Mouse (Mus musculus): ENCODE measurements at regions not wholly inside any gene's neighbourhood (a gene's known extent, or its start where the extent isn't known, plus 50 kb on each side); places are given as distances from the start of the nearest gene placed in this dataset.
"Not testable (repeated sequence)": the region's sequence is repeated elsewhere in the genome, so short reads cannot be mapped to it uniquely, and the experiment has no call there.

DNA sequence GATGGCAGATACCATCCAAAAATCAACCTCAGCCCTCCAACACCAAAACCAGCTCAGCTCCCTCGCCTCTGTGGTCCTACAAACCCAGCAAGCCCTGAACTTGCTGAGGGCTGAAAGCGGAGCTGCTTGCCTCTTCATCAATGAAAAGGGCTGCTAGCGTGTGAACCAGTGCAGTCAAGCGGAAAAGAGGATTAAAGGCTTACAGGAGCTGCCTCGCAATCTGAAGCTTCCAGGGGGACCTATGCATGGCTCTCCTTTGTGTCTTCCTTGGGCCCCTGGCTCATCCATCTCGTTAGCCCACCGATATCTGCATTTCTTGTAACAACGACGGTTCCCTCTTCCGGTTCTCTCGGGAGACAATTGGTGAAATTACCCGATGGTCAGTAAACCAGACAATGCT lies 107.3 kb upstream of the Ipo5 start:
- no peak overlapping the region for H3K27ac ChIP-seq (replicated peaks; ENCODE audit: low read depth, low read length)
- no peak overlapping the region for H3K4me3 ChIP-seq (ENCODE audit: low read depth, low read length)
- H3K4me2 ChIP-seq (ENCODE audit: low read depth, low read length): peak overlapping the region; percentile 6
- no peaks in the 10 kb centered on the region for H3K27me3 ChIP-seq (ENCODE audit: control insufficient read depth, insufficient read depth, low read length)
- H3K9me3 ChIP-seq (replicated peaks; ENCODE audit: control insufficient read depth, low read length): no peaks in the 10 kb centered on the region
- peak; percentile 36; the same call in 1 of the 2 replicates for ATAC-seq (replicated peaks; ENCODE audit: insufficient number of reproducible peaks, low FRiP score, low TSS enrichment, low read depth)
- DNase-seq (ENCODE audit: low spot score): peak; percentile 73
- no peaks in the 10 kb centered on the region for H3K4me1 ChIP-seq (ENCODE audit: control insufficient read depth, insufficient read depth, low read length)
- H3K9ac ChIP-seq (replicated peaks; ENCODE audit: low read length): no peak overlapping the region
- WGBS: 5% methylated on average over 12 of the region's 12 CpGs
- H3K36me3 ChIP-seq (replicated peaks; ENCODE audit: control insufficient read depth, insufficient read depth, low read depth, low read length): no peaks in the 10 kb centered on the region

DNA sequence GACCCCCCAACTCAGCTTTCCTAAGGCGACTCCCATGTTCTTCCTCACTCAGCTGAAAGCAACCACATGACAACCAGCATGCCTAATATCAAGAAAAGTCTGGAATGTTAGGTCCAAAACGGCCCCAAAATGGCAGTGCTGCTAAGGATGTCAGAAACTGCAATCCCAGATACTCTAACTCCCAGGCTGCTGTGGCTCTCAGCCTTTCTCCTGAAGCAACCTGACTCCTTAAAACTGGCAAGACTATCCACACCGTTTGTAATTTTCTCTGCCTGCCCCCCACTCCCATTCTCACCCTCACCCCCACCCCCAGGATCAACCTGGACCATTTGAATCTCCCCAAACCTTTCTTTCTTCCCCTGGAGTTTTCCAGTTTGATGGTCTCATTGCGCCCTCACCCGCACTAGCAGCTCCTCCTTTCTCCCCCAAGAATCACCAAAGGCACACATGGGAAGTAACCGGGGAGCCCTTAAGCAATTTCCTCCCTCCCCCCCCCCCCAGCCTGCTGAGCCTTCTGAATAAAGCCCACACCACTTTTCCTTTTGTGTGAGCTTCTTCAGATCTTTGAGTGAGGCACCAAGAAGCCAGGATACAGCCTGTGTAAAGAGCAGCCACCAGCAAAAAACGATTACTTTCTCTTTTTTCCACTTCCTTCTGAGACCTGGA lies 106.7 kb upstream of the Ipo5 start:
- H3K4me2 ChIP-seq (ENCODE audit: low read depth, low read length): no peak overlapping the region; the same call in 1 of the 2 replicates
- H3K4me1 ChIP-seq (ENCODE audit: control insufficient read depth, insufficient read depth, low read length): no peaks in the 10 kb centered on the region
- H3K4me3 ChIP-seq (ENCODE audit: low read depth, low read length): no peak overlapping the region
- ATAC-seq (replicated peaks; ENCODE audit: insufficient number of reproducible peaks, low FRiP score, low TSS enrichment, low read depth): no peak
- peak; percentile 19 for DNase-seq (ENCODE audit: low spot score)
- H3K27ac ChIP-seq (replicated peaks; ENCODE audit: low read depth, low read length): no peak overlapping the region
- 14% methylated on average over 7 of the region's 7 CpGs for WGBS
- H3K9ac ChIP-seq (replicated peaks; ENCODE audit: low read length): no peak overlapping the region
- H3K9me3 ChIP-seq (replicated peaks; ENCODE audit: control insufficient read depth, low read length): no peaks in the 10 kb centered on the region
- no peaks in the 10 kb centered on the region for H3K27me3 ChIP-seq (ENCODE audit: control insufficient read depth, insufficient read depth, low read length)
- no peaks in the 10 kb centered on the region for H3K36me3 ChIP-seq (replicated peaks; ENCODE audit: control insufficient read depth, insufficient read depth, low read depth, low read length)

DNA sequence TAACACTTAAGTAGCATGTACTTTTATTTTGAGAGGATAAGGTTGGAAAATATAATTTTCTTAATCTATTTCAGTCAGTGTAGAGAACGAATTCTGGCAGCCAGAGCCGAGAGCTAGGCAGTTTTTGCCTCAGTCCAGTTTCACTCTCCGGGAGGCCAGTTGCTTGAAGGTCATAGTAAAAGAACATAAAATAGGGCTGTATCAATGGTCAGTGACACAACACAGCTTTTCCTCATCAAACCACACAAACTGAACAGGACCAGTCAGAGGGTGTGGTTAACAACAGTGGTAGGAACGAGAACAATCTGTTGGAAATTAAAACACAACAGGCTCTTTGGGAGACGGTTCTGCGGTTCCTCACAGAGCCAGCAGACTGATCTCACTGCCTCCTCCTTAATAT lies 105.9 kb upstream of the Ipo5 start:
- Histone ChIP-seq H3K36me3 (replicated peaks; ENCODE audit: control insufficient read depth, insufficient read depth, low read depth, low read length) (no peaks in the 10 kb centered on the region), H3K9me3 (replicated peaks; ENCODE audit: control insufficient read depth, low read length) (no peaks in the 10 kb centered on the region), H3K4me3 (ENCODE audit: low read depth, low read length) (no peak overlapping the region), H3K27ac (replicated peaks; ENCODE audit: low read depth, low read length) (no peak overlapping the region), H3K4me1 (ENCODE audit: control insufficient read depth, insufficient read depth, low read length) (no peaks in the 10 kb centered on the region), H3K4me2 (ENCODE audit: low read depth, low read length) (no peak overlapping the region), H3K9ac (replicated peaks; ENCODE audit: low read length) (no peak overlapping the region), H3K27me3 (ENCODE audit: control insufficient read depth, insufficient read depth, low read length) (no peaks in the 10 kb centered on the region)
- DNase-seq (ENCODE audit: low spot score) (no peak), ATAC-seq (replicated peaks; ENCODE audit: insufficient number of reproducible peaks, low FRiP score, low TSS enrichment, low read depth) (no peak)
- WGBS: 53% methylated on average over 6 of the region's 6 CpGs

DNA sequence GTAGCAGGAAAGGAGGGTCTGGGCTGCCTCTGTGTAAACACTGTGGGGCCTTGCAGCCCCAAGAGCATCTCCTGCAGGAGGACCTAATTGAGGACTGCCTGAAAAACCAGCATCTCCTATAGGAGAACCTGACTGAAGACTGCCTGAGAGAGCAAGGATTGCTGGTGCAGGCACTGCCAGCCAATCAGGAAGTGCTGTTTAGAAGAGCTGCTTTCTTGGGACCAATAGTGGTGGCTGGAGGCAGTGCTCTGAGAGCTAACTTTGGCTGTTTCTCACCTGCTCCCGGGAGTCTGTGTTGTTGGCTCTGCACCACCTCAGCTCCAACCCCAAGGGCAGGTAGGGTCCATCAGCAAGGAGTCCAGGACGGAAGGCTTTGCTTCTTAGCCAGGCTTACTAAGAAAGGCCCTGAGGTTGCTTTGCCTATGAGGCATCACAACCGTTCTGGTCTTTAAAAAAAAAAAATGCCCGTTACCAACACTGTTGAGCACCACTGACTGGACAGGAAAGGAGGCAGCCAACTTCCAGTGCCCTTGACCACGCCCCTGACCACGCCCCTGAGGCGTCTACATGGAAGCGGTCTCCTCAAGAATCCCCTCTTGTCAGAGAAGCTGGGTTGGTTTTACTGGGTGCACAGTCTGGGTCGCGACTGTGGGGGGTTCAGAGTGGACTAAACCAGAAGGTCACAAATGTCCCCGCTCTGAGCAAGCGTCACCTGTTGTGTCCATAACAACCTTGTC lies 105.0 kb upstream of the Ipo5 start:
- ATAC-seq (replicated peaks; ENCODE audit: insufficient number of reproducible peaks, low FRiP score, low TSS enrichment, low read depth) (0 out of 2 replicates have a peak, but pooled peaks have one; percentile 24), DNase-seq (ENCODE audit: low spot score) (peak; percentile 6)
- not testable (repeated sequence) for H3K4me1 ChIP-seq (ENCODE audit: control insufficient read depth, insufficient read depth, low read length); H3K36me3 ChIP-seq (replicated peaks; ENCODE audit: control insufficient read depth, insufficient read depth, low read depth, low read length); H3K9me3 ChIP-seq (replicated peaks; ENCODE audit: control insufficient read depth, low read length); H3K27ac ChIP-seq (replicated peaks; ENCODE audit: low read depth, low read length); H3K27me3 ChIP-seq (ENCODE audit: control insufficient read depth, insufficient read depth, low read length); H3K9ac ChIP-seq (replicated peaks; ENCODE audit: low read length); H3K4me3 ChIP-seq (ENCODE audit: low read depth, low read length); H3K4me2 ChIP-seq (ENCODE audit: low read depth, low read length)
- 48% methylated on average over 12 of the region's 12 CpGs for WGBS

DNA sequence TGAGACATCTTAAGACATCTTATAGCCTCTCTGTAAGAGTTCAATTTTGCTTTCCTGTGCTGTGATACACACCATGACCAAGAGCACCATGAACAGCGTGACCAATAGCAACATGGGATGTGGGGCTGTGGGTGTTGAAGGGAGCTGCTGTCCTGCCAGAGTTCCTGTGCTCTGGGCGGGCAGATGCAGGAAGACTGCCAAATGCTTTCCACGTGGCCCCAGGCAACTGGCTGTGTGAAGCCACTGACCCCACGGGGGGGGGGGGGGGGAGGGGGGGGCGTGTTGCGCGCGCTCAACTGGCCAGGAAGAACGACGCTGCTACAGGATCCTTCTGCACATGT lies 104.5 kb upstream of the Ipo5 start:
- WGBS: 49% methylated on average over 2 of the region's 10 CpGs
- H3K4me3 ChIP-seq (ENCODE audit: low read depth, low read length): no peak overlapping the region
- H3K27me3 ChIP-seq (ENCODE audit: control insufficient read depth, insufficient read depth, low read length): no peaks in the 10 kb centered on the region
- ATAC-seq (replicated peaks; ENCODE audit: insufficient number of reproducible peaks, low FRiP score, low TSS enrichment, low read depth): peak; percentile 60; the same call in 1 of the 2 replicates
- H3K4me1 ChIP-seq (ENCODE audit: control insufficient read depth, insufficient read depth, low read length): no peaks in the 10 kb centered on the region
- DNase-seq (ENCODE audit: low spot score): no peak
- no peak overlapping the region for H3K27ac ChIP-seq (replicated peaks; ENCODE audit: low read depth, low read length)
- H3K9ac ChIP-seq (replicated peaks; ENCODE audit: low read length): no peak overlapping the region
- H3K4me2 ChIP-seq (ENCODE audit: low read depth, low read length): no peak overlapping the region
- H3K9me3 ChIP-seq (replicated peaks; ENCODE audit: control insufficient read depth, low read length): no peaks in the 10 kb centered on the region
- H3K36me3 ChIP-seq (replicated peaks; ENCODE audit: control insufficient read depth, insufficient read depth, low read depth, low read length): no peaks in the 10 kb centered on the region

DNA sequence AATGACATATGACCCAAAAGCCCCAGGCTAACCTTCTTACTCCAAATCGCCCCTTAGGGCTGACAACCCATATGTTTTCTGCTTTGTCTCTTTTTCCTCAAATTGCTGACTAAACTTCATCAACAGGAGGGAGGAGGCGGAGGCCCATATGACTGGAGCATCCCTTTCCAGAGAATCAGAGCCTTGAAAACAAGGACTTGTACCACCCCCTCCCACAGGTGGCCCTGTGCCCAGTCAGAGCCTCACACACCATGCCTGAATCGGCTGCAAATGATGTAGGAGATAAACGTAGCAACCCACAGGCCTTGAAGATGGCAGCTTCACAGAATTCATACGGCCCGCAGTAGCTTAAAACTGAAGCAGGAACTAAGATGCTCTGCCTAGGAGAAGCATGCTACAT lies 101.7 kb upstream of the Ipo5 start:
- Histone ChIP-seq H3K4me2 (ENCODE audit: low read depth, low read length) (no peak overlapping the region), H3K9ac (replicated peaks; ENCODE audit: low read length) (no peak overlapping the region), H3K36me3 (replicated peaks; ENCODE audit: control insufficient read depth, insufficient read depth, low read depth, low read length) (no peaks in the 10 kb centered on the region), H3K4me1 (ENCODE audit: control insufficient read depth, insufficient read depth, low read length) (no peaks in the 10 kb centered on the region), H3K9me3 (replicated peaks; ENCODE audit: control insufficient read depth, low read length) (no peaks in the 10 kb centered on the region), H3K4me3 (ENCODE audit: low read depth, low read length) (no peak overlapping the region), H3K27ac (replicated peaks; ENCODE audit: low read depth, low read length) (no peak overlapping the region), H3K27me3 (ENCODE audit: control insufficient read depth, insufficient read depth, low read length) (no peaks in the 10 kb centered on the region)
- ATAC-seq (replicated peaks; ENCODE audit: insufficient number of reproducible peaks, low FRiP score, low TSS enrichment, low read depth) (no peak), DNase-seq (ENCODE audit: low spot score) (no peak)
- WGBS: 90% methylated on average over 6 of the region's 6 CpGs

DNA sequence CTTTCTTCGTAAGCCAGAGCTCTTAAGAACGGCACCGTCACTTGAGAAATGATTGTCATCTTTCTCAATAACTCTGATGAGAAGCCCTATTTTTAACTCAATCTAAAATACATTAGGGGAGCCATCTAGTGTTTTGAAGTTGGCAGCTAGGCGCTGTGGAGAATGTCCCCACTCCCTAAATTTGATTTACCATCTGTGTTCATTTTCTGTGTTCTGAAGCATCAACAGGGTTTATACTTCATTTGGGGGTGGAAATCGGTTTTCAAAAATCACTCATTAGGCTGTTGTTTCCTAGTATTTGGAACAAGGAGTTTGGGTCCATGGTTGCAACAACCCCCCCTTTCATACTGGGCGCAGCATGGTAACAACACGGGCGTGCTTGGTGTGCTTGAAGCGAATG lies 97.1 kb upstream of the Ipo5 start:
- H3K4me1 ChIP-seq (ENCODE audit: control insufficient read depth, insufficient read depth, low read length): no peaks in the 10 kb centered on the region
- H3K9me3 ChIP-seq (replicated peaks; ENCODE audit: control insufficient read depth, low read length): no peaks in the 10 kb centered on the region
- WGBS: 91% methylated on average over 9 of the region's 9 CpGs
- DNase-seq (ENCODE audit: low spot score) (no peak), ATAC-seq (replicated peaks; ENCODE audit: insufficient number of reproducible peaks, low FRiP score, low TSS enrichment, low read depth) (no peak)
- no peak overlapping the region for H3K27ac ChIP-seq (replicated peaks; ENCODE audit: low read depth, low read length)
- H3K36me3 ChIP-seq (replicated peaks; ENCODE audit: control insufficient read depth, insufficient read depth, low read depth, low read length): no peaks in the 10 kb centered on the region
- H3K27me3 ChIP-seq (ENCODE audit: control insufficient read depth, insufficient read depth, low read length): no peaks in the 10 kb centered on the region
- no peak overlapping the region for H3K4me3 ChIP-seq (ENCODE audit: low read depth, low read length)
- H3K4me2 ChIP-seq (ENCODE audit: low read depth, low read length): no peak overlapping the region
- H3K9ac ChIP-seq (replicated peaks; ENCODE audit: low read length): no peak overlapping the region

DNA sequence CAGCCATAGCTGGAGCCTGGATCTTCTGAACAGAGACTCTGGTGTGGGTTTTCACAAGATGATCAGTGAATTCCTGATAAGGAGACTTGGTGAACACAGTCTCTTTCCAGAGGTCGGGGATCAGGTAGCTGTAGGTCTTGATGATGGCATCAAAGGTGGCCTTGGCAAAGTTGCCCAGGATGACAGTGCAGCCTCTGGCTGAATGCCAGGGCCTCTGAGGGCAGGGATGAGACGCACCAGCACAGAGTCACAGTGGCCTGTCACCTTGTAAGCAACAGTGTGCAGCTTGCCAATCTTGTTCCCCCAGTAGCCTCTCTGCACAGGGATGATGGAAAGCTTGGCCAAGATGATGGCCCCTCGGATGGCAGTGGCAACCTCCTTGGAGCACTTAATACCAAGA lies 95.9 kb upstream of the Ipo5 start:
- not testable (repeated sequence) for ATAC-seq (replicated peaks; ENCODE audit: insufficient number of reproducible peaks, low FRiP score, low TSS enrichment, low read depth); H3K9me3 ChIP-seq (replicated peaks; ENCODE audit: control insufficient read depth, low read length); H3K27me3 ChIP-seq (ENCODE audit: control insufficient read depth, insufficient read depth, low read length); H3K4me1 ChIP-seq (ENCODE audit: control insufficient read depth, insufficient read depth, low read length); H3K4me3 ChIP-seq (ENCODE audit: low read depth, low read length); H3K27ac ChIP-seq (replicated peaks; ENCODE audit: low read depth, low read length); H3K4me2 ChIP-seq (ENCODE audit: low read depth, low read length); H3K9ac ChIP-seq (replicated peaks; ENCODE audit: low read length); DNase-seq (ENCODE audit: low spot score); H3K36me3 ChIP-seq (replicated peaks; ENCODE audit: control insufficient read depth, insufficient read depth, low read depth, low read length)
- 80% methylated on average over 3 of the region's 3 CpGs for whole genome bisulfite sequencing

Measured in embryonic facial prominence, embryonic 11.5 days (tissue).